Mouse (Mus musculus) cortical plate, adult 2 months (tissue): ENCODE measurements at regions not wholly inside any gene's neighbourhood (a gene's known extent, or its start where the extent isn't known, plus 50 kb on each side); places are given as distances from the start of the nearest gene placed in this dataset.

ENCODE experiments used
- H3K27ac ChIP-seq: fragments of 200-500 bp; 2 replicates; pipeline ENCODE4 v1.5.1; 2012; ENCODE audit warnings: low read length, control low read depth, inconsistent platforms; ENCODE audit not compliant: insufficient read depth
- H3K4me1 ChIP-seq: fragments of 200-500 bp; 2 replicates; pipeline ENCODE4 v1.6.1; 2011; ENCODE audit warnings: low read length; ENCODE audit not compliant: control insufficient read depth, insufficient read depth
- H3K4me3 ChIP-seq: fragments of 200-500 bp; 2 replicates; pipeline ENCODE4 v1.5.1; 2011; ENCODE audit warnings: mild to moderate bottlenecking, low read length, control low read depth; ENCODE audit not compliant: insufficient read depth
- CTCF ChIP-seq: fragments of 200-500 bp; IDR thresholded peaks from 2 replicates; pipeline ENCODE4 v1.5.1; 2011; ENCODE audit warnings: mild to moderate bottlenecking, control low read depth, low read length; ENCODE audit not compliant: insufficient read depth; ENCODE audit errors: extremely low read depth
- POLR2A ChIP-seq: fragments of 200-500 bp; IDR thresholded peaks from 2 replicates; pipeline ENCODE4 v1.6.1; 2011; ENCODE audit warnings: mild to moderate bottlenecking, low read length, control low read depth; ENCODE audit not compliant: insufficient read depth; ENCODE audit errors: extremely low read depth

DNA sequence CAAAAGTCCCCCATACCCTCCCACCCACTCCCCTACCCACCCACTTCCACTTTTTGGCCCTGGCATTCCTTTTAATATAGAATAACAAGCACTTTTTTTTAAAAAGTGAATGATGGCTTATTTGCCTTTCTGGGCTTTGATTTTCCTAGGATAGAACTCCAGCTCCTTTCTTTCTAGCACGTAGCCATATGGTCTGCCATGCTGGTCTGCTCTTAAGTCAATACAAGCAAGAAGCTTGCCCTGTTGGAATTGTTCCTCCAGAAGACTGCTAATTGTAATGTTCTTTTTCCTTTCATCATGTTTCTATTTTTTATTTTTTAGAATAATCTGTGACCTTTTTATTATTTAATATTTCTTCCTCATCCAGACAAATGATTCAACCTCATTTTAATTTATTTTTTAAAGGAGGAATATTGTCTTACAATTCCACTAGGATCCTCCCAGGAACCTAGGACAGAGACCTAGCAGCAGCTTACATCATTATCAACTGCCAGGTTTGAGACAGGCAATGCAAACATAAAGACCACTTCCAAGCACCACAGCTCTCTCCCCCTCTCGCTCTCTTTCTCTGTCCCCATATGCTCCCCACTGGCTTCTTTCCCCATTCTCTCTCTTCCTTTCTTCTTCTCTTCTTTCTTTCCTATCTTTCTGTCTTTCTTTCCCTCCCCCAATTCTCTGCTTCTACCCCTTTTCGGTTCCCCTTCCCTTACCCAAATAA lies 558.9 kb downstream of the Otol1 start:
- Histone ChIP-seq H3K4me3 (no peak overlapping the region), H3K4me1 (no peaks in the 10 kb centered on the region), H3K27ac (no peak overlapping the region)
- no peak for TF ChIP-seq CTCF
- no peak for TF ChIP-seq POLR2A

DNA sequence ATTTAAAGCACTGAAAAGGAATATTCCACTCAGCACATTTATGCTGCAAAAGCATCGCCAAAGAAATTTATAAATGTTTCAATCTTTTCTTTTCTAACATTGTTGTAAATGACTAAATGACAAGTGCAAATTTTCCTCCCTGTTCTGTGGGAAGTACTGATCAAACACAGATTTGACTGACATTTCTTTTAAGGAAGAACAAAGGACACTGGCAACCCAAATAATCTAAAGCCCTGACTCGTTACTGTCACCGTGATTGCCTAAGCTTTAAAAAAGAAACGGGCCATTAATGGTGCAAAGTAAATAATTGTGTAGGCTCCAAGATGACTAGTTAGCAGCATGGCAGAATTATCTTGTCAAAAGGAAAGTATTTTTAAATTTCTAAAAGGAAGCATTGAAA lies 587.4 kb downstream of the Otol1 start:
- Histone ChIP-seq H3K4me1 (no peaks in the 10 kb centered on the region), H3K27ac (no peak overlapping the region), H3K4me3 (no peak overlapping the region)
- TF ChIP-seq POLR2A (no peak), CTCF (no peak)
